Mouse (Mus musculus) bone marrow, adult 2 months (tissue): Measurements from ENCODE around the gene 1810062G17Rik.

Experiments
- CTCF ChIP-seq: fragments of 200-500 bp; IDR thresholded peaks from 2 replicates; pipeline ENCODE4 v1.5.1; 2011; ENCODE audit warnings: low read length, control low read depth; ENCODE audit not compliant: control insufficient read depth, insufficient read depth
- POLR2A ChIP-seq: fragments of 200-500 bp; IDR thresholded peaks from 2 replicates; pipeline ENCODE4 v1.6.1; 2011; ENCODE audit warnings: low read depth, mild to moderate bottlenecking, control low read depth, low read length, borderline replicate concordance; ENCODE audit not compliant: control insufficient read depth

GRCm38 (mm10) chr3:36452502-36452901 lies 23.2 kb upstream of the 1810062G17Rik start:
- no peak for TF ChIP-seq POLR2A
- no peak for TF ChIP-seq CTCF
